Mouse (Mus musculus) c-Kit-positive CD71-positive TER-119-positive erythroid progenitor cells, embryonic 14.5 days (primary cell): ENCODE data around the gene Slain2.

Experiments used
- DNase-seq: peaks from one replicate; pipeline ENCODE4 v3.0.0-alpha.2; 2013; ENCODE audit warnings: low spot score

The Slain2 gene

GRCm38 (mm10) chr5:72913648-72914557 is at the start of gene Slain2:
Slain2 (plus strand) TSS chr5:72914304.
- peak; percentile 94 for DNase-seq

- DNase-seq = no peak
These were observed 49.4 kb upstream of the Slain2 start for GRCm38 (mm10) chr5:72864654-72865178.

- DNase-seq = no peak
These were observed 47.7 kb upstream of the Slain2 start for GRCm38 (mm10) chr5:72866260-72866905.

GRCm38 (mm10) chr5:72867036-72867672 is 47.0 kb upstream of the Slain2 start:
- DNase-seq = no peak

GRCm38 (mm10) chr5:72868091-72868875 is 45.8 kb upstream of the Slain2 start, which contains the start of gene Tec:
Tec (minus strand) TSS chr5:72868483.
- peak; percentile 64 for DNase-seq

GRCm38 (mm10) chr5:72869779-72870608 is 44.1 kb upstream of the Slain2 start:
- no peak for DNase-seq

GRCm38 (mm10) chr5:72871114-72871513 is 43.0 kb upstream of the Slain2 start:
- no peak for DNase-seq

- DNase-seq = no peak
These were observed 34.4 kb upstream of the Slain2 start for GRCm38 (mm10) chr5:72879736-72880135.

- no peak for DNase-seq
These were observed 32.2 kb upstream of the Slain2 start for GRCm38 (mm10) chr5:72881748-72882411.

- DNase-seq = no peak
These were observed 31.7 kb upstream of the Slain2 start for GRCm38 (mm10) chr5:72882412-72882765.

GRCm38 (mm10) chr5:72883706-72884105 is 30.4 kb upstream of the Slain2 start:
- DNase-seq = no peak

GRCm38 (mm10) chr5:72886458-72887222 is 27.5 kb upstream of the Slain2 start:
- DNase-seq = no peak

- DNase-seq = no peak
These were observed 25.8 kb upstream of the Slain2 start for GRCm38 (mm10) chr5:72888260-72888659.

GRCm38 (mm10) chr5:72891534-72891933 is 22.6 kb upstream of the Slain2 start:
- DNase-seq = peak; percentile 41

- peak; percentile 30 for DNase-seq
These were observed 20.1 kb upstream of the Slain2 start for GRCm38 (mm10) chr5:72893987-72894386.

GRCm38 (mm10) chr5:72895261-72895660 is 18.8 kb upstream of the Slain2 start:
- no peak for DNase-seq

- no peak for DNase-seq
These were observed 17.4 kb upstream of the Slain2 start for GRCm38 (mm10) chr5:72896478-72897279.

- DNase-seq = no peak
These were observed 16.1 kb upstream of the Slain2 start for GRCm38 (mm10) chr5:72897998-72898397.

GRCm38 (mm10) chr5:72899255-72899654 is 14.8 kb upstream of the Slain2 start:
- DNase-seq = no peak
